ENCODE assay signal across 9 mouse cellular contexts in the genomic region with DNA sequence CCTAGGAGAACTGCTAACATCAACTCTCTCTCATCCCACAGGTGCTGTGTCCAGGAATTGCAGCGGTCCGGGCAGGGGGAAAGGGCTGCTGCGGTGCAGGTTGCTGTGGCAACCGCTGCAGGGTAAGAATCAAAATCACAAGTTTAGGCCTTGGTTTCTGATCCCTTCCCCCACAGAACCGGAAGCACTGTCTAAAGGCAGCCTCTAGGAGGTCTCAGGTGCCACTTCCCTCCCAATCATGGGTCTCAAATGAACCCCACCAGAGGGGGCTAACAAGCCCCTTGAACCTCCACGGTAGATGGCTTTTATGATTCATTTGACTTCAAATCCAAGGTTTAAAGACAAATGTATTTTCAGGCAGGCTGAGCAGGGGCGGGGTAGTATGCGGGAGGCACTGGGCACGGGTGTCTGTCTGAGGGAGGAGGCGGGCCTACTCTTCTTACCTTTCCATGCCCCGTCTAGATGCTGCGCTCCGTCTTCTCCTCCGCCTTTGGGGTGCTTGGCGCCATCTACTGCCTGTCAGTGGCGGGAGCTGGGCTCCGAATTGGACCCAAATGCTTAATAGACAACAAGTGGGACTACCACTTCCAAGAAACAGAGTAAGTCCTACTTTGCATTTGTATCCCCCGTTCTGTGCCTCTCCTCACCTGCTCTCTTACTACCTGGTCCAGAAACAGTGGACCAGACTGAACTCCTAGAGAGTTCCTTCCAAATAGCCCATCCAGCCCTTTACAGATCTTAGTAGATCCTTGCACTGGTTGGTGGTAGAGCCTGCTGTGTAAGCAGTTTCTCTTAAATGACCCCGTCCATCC. TPM values are rescaled to one million over a fixed set of nuclear protein-coding genes. Genes with fewer than 3 reads are reported as not detected.
DNase-seq lines count a peak whose midpoint lies in the region; ATAC-seq and TF ChIP-seq lines count a peak whose summit lies in the region.
"Had no signal": no experiment of that assay in that cellular context is flagged by ENCODE, and none has a peak within 500 bp of the region (broad histone marks: within the 10 kb centered on the region; RNA-seq: fewer than 3 reads in every experiment).

No protein-coding gene starts in this region.

- no peak overlapping the region for H3K9ac ChIP-seq in heart, adult 2 months (ENCODE audit: low read depth, low read length)
- no peak overlapping the region for H3K9ac ChIP-seq in forebrain, embryonic 13.5 days
- H3K9ac ChIP-seq in intestine, embryonic 14.5 days (ENCODE audit: low read length): no peak overlapping the region
- no peak overlapping the region for H3K9ac ChIP-seq in liver, embryonic 11.5 days (ENCODE audit: low read depth, low read length)

- H3K27me3 ChIP-seq in heart, adult 2 months (ENCODE audit: control insufficient read depth, insufficient read depth, low read length): no peaks in the 10 kb centered on the region
- H3K27me3 ChIP-seq in forebrain, embryonic 13.5 days: no peaks in the 10 kb centered on the region
- peaks cover 7% of the 10 kb centered on the region; the same call in 1 of the 2 replicates for H3K27me3 ChIP-seq in intestine, embryonic 14.5 days (replicated peaks; ENCODE audit: control insufficient read depth, insufficient read depth, low read length)
- H3K27me3 ChIP-seq in liver, embryonic 11.5 days (replicated peaks; ENCODE audit: control insufficient read depth, insufficient read depth, low read length): no peaks in the 10 kb centered on the region

- H3K9me3 ChIP-seq in forebrain, embryonic 13.5 days (replicated peaks): no peaks in the 10 kb centered on the region
- H3K9me3 ChIP-seq in intestine, embryonic 14.5 days (ENCODE audit: control insufficient read depth, low read length): no peaks in the 10 kb centered on the region
- no peaks in the 10 kb centered on the region for H3K9me3 ChIP-seq in liver, embryonic 11.5 days (ENCODE audit: control insufficient read depth, low read length)

- DNase-seq in heart, adult 2 months: peak in 1 of 2 experiments; percentile 48
- no peak for DNase-seq in heart, adult 8-10 months (ENCODE audit: low spot score)
- DNase-seq in intestine, embryonic 14.5 days (ENCODE audit: low spot score): peak; percentile 68
- DNase-seq in liver, embryonic 11.5 days (ENCODE audit: low spot score): peak; percentile 49
- DNase-seq in naive thymus-derived CD4-positive, alpha-beta T cell, adult 2 months (ENCODE audit: low read depth): peak; percentile 86
- peak; percentile 38 for DNase-seq in telencephalon, adult 2 months (ENCODE audit: low read depth, low spot score)

- no peak for TF ChIP-seq POLR2A in heart, adult 2 months (IDR thresholded peaks at IDR 0.05; ENCODE audit: insufficient read depth, low read depth, low read length)

- no peak for TF ChIP-seq EP300 in heart, adult 2 months (IDR thresholded peaks at IDR 0.05; ENCODE audit: insufficient read depth, low read depth, low read length)

- no peaks in the 10 kb centered on the region; the same call in 1 of the 2 replicates for H3K4me1 ChIP-seq in heart, adult 2 months (ENCODE audit: control insufficient read depth, insufficient read depth, low read length)
- 0 out of 2 replicates have a peak, but pooled peaks cover 5% of the 10 kb centered on the region for H3K4me1 ChIP-seq in forebrain, embryonic 13.5 days
- H3K4me1 ChIP-seq in intestine, embryonic 14.5 days (replicated peaks; ENCODE audit: control insufficient read depth, insufficient read depth, low read length): peaks cover 6% of the 10 kb centered on the region; the same call in 1 of the 2 replicates
- H3K4me1 ChIP-seq in liver, embryonic 11.5 days (replicated peaks; ENCODE audit: control insufficient read depth, insufficient read depth, low read length): peaks cover 6% of the 10 kb centered on the region

- TF ChIP-seq CTCF in heart, adult 2 months (IDR thresholded peaks at IDR 0.05): peak; percentile 69

- H3K36me3 ChIP-seq in heart, adult 2 months (ENCODE audit: control insufficient read depth, insufficient read depth, low read length): no peaks in the 10 kb centered on the region
- H3K36me3 ChIP-seq in forebrain, embryonic 13.5 days (ENCODE audit: poor library complexity, severe bottlenecking): no peaks in the 10 kb centered on the region
- no peaks in the 10 kb centered on the region for H3K36me3 ChIP-seq in intestine, embryonic 14.5 days (ENCODE audit: control insufficient read depth, insufficient read depth, low read length)
- H3K36me3 ChIP-seq in liver, embryonic 11.5 days (ENCODE audit: control insufficient read depth, insufficient read depth, low read length): no peaks in the 10 kb centered on the region

- no peak overlapping the region for H3K27ac ChIP-seq in heart, adult 2 months
- H3K27ac ChIP-seq in forebrain, embryonic 13.5 days: no peak overlapping the region
- H3K27ac ChIP-seq in intestine, embryonic 14.5 days (ENCODE audit: low read depth): no peak overlapping the region
- H3K27ac ChIP-seq in liver, embryonic 11.5 days (ENCODE audit: low read depth, low read length): no peak overlapping the region

- 13% methylated on average over 19 of the region's 19 CpGs for WGBS in heart, adult 2 months
- 10% methylated on average over 19 of the region's 19 CpGs for WGBS in forebrain, embryonic 13.5 days
- 13% methylated on average over 19 of the region's 19 CpGs for WGBS in intestine, embryonic 14.5 days
- WGBS in liver, embryonic 11.5 days: 10% methylated on average over 19 of the region's 19 CpGs

- no peaks in the 10 kb centered on the region for H3K79me2 ChIP-seq in heart, adult 2 months (replicated peaks; ENCODE audit: control insufficient read depth, insufficient read depth, low read length)

- peak; percentile 61; the same call in 1 of the 2 replicates for ATAC-seq in cerebellum, adult (ENCODE audit: insufficient number of reproducible peaks, low FRiP score, low TSS enrichment)
- 0 out of 2 replicates have a peak, but pooled peaks have one; percentile 41 for ATAC-seq in forebrain, embryonic 13.5 days
- no peak for ATAC-seq in intestine, embryonic 14.5 days (replicated peaks; ENCODE audit: low FRiP score, low TSS enrichment, low read depth)
- no peak for ATAC-seq in liver, embryonic 11.5 days (replicated peaks; ENCODE audit: low FRiP score)

- intact Hi-C loops in heart, adult 2 months (cut with DNase I): no loop called here

- no peak overlapping the region for H3K4me3 ChIP-seq in heart, adult 2 months
- H3K4me3 ChIP-seq in forebrain, embryonic 13.5 days: no peak overlapping the region
- no peak overlapping the region for H3K4me3 ChIP-seq in intestine, embryonic 14.5 days (ENCODE audit: low read depth, low read length)
- no peak overlapping the region for H3K4me3 ChIP-seq in liver, embryonic 11.5 days (ENCODE audit: low read depth, low read length)

- H3K4me2 ChIP-seq in forebrain, embryonic 13.5 days: peak overlapping the region; percentile 42
- H3K4me2 ChIP-seq in intestine, embryonic 14.5 days (ENCODE audit: low read length): peak overlapping the region; percentile 20; the same call in 1 of the 2 replicates
- peak overlapping the region; percentile 11; the same call in 1 of the 2 replicates for H3K4me2 ChIP-seq in liver, embryonic 11.5 days

RNA-seq across cellular contexts. Expression of a gene that starts 4.5 kb away (rescaled TPM):
- total RNA-seq in heart, adult 2 months (2021): not detected
- polyA plus RNA-seq in heart, adult 2 months (2012; rRNA removed): not detected in 2 replicates
- not detected for total RNA-seq in heart, adult 8-10 months (2022)
- polyA plus RNA-seq in forebrain, embryonic 13.5 days (2015; fragmentation: Nextera tagmentation; extraction: Ambion mirVana): 0.57 TPM in 1 of 2 replicates, not detected in the other
- 0.28 and 1.1 TPM in 2 replicates for polyA plus RNA-seq in intestine, embryonic 14.5 days (2014; fragmentation: Nextera tagmentation; extraction: Ambion mirVana)
- 0.39 and 0.80 TPM in 2 replicates for polyA plus RNA-seq in liver, embryonic 11.5 days (2014; fragmentation: Nextera tagmentation; extraction: Ambion mirVana)
- total RNA-seq: layer of hippocampus, postnatal 25 days had no signal

RNA-seq across cellular contexts. Expression of a gene that starts 4.9 kb away (rescaled TPM):
- total RNA-seq in heart, adult 2 months (2021): 1 to 10 TPM; 1.2 to 1.3 TPM
- 1.5 and 2.1 TPM in 2 replicates for polyA plus RNA-seq in heart, adult 2 months (2012; rRNA removed)
- 1 to 10 TPM in 3 of 4 experiments, under 1 TPM in 1; 0.49 to 2.2 (median 1.5) TPM for total RNA-seq in heart, adult 8-10 months (2022)
- 0.17 and 0.30 TPM in 2 replicates for polyA plus RNA-seq in forebrain, embryonic 13.5 days (2015; fragmentation: Nextera tagmentation; extraction: Ambion mirVana)
- polyA plus RNA-seq in intestine, embryonic 14.5 days (2014; fragmentation: Nextera tagmentation; extraction: Ambion mirVana): 100 and 104 TPM in 2 replicates
- polyA plus RNA-seq in liver, embryonic 11.5 days (2014; fragmentation: Nextera tagmentation; extraction: Ambion mirVana): 5.5 TPM in 2 replicates

RNA-seq across cellular contexts. Expression of a gene that starts 9.0 kb away (rescaled TPM):
- not detected for total RNA-seq in heart, adult 2 months (2021)
- polyA plus RNA-seq in heart, adult 2 months (2012; rRNA removed): not detected in 2 replicates
- not detected for total RNA-seq in heart, adult 8-10 months (2022)
- not detected in 2 replicates for polyA plus RNA-seq in forebrain, embryonic 13.5 days (2015; fragmentation: Nextera tagmentation; extraction: Ambion mirVana)
- 0.46 and 0.83 TPM in 2 replicates for polyA plus RNA-seq in intestine, embryonic 14.5 days (2014; fragmentation: Nextera tagmentation; extraction: Ambion mirVana)
- polyA plus RNA-seq in liver, embryonic 11.5 days (2014; fragmentation: Nextera tagmentation; extraction: Ambion mirVana): 20.2 and 20.5 TPM in 2 replicates
- total RNA-seq: layer of hippocampus, postnatal 25 days had no signal

RNA-seq across cellular contexts. Expression of a gene that starts 15.2 kb away (rescaled TPM):
- 100 to 1,000 TPM; 204 to 231 TPM for total RNA-seq in heart, adult 2 months (2021)
- polyA plus RNA-seq in heart, adult 2 months (2012; rRNA removed): 296 and 367 TPM in 2 replicates
- total RNA-seq in heart, adult 8-10 months (2022): 100 to 1,000 TPM; 218 to 249 (median 234) TPM
- polyA plus RNA-seq in forebrain, embryonic 13.5 days (2015; fragmentation: Nextera tagmentation; extraction: Ambion mirVana): 912 and 933 TPM in 2 replicates
- polyA plus RNA-seq in intestine, embryonic 14.5 days (2014; fragmentation: Nextera tagmentation; extraction: Ambion mirVana): 792 and 802 TPM in 2 replicates
- 619 and 649 TPM in 2 replicates for polyA plus RNA-seq in liver, embryonic 11.5 days (2014; fragmentation: Nextera tagmentation; extraction: Ambion mirVana)

RNA-seq across cellular contexts. Expression of a gene that starts 22.8 kb away (rescaled TPM):
- total RNA-seq in heart, adult 2 months (2021): not detected
- polyA plus RNA-seq in heart, adult 2 months (2012; rRNA removed): not detected in 2 replicates
- total RNA-seq in heart, adult 8-10 months (2022): not detected
- not detected in 2 replicates for polyA plus RNA-seq in forebrain, embryonic 13.5 days (2015; fragmentation: Nextera tagmentation; extraction: Ambion mirVana)
- polyA plus RNA-seq in intestine, embryonic 14.5 days (2014; fragmentation: Nextera tagmentation; extraction: Ambion mirVana): not detected in 2 replicates
- polyA plus RNA-seq in liver, embryonic 11.5 days (2014; fragmentation: Nextera tagmentation; extraction: Ambion mirVana): not detected in 2 replicates
- total RNA-seq: layer of hippocampus, postnatal 25 days had no signal

Comparison
In these comparisons a context has a peak if more than half of its experiments do, and no peak if none do; other contexts are left out.
1. ATAC-seq: peak in cerebellum, adult (single experiment) and forebrain, embryonic 13.5 days (single experiment); none in intestine, embryonic 14.5 days (single experiment) and liver, embryonic 11.5 days (single experiment).
2. RNA of a gene that starts 4.9 kb away (polyA plus RNA-seq): 100 to 104 TPM in intestine, embryonic 14.5 days; 5.5 TPM in liver, embryonic 11.5 days, 1.5 to 2.1 TPM in heart, adult 2 months and 0.17 to 0.30 TPM in forebrain, embryonic 13.5 days; every median in the first group is over 10 times any median in the second.
3. RNA of a gene that starts 9.0 kb away (polyA plus RNA-seq): 20.2 to 20.5 TPM in liver, embryonic 11.5 days; 0.46 to 0.83 TPM in intestine, embryonic 14.5 days, not detected in forebrain, embryonic 13.5 days and not detected in heart, adult 2 months; every median in the first group is over 10 times any median in the second.
4. Peak in every context shown above with its lines, with median percentiles within 50 percentile points of each other: H3K4me2 ChIP-seq.